Mouse (Mus musculus) heart, embryonic 12.5 days (tissue): ENCODE results near the gene Gm20661. TPM values are rescaled to one million over a fixed set of nuclear protein-coding genes. Genes with fewer than 3 reads are reported as not detected.
A peak's percentile ranks its signal among the peaks of the same experiment; 100 is the strongest.

Experiments used
- ATAC-seq: fragments of 200-750 bp; cut with Nextera tagmentation; 2 replicates; pipeline ENCODE4 v1.8.0; 2017; ENCODE audit warnings: moderate TSS enrichment, moderate library complexity; ENCODE audit not compliant: insufficient number of reproducible peaks, low FRiP score
- H3K27ac ChIP-seq: fragments of 300-500 bp; sonication (generic); 2 replicates; pipeline ENCODE4 v1.5.1; 2016; ENCODE audit warnings: mild to moderate bottlenecking, moderate library complexity; ENCODE audit not compliant: poor library complexity, severe bottlenecking
- H3K27me3 ChIP-seq: fragments of 300-500 bp; sonication (generic); replicated peaks from 2 replicates; pipeline ENCODE4 v1.6.1; 2016; ENCODE audit warnings: mild to moderate bottlenecking, moderate library complexity
- H3K36me3 ChIP-seq: fragments of 300-500 bp; sonication (generic); 2 replicates; pipeline ENCODE4 v1.6.1; 2016; ENCODE audit warnings: mild to moderate bottlenecking, moderate library complexity
- H3K4me1 ChIP-seq: fragments of 300-500 bp; sonication (generic); replicated peaks from 2 replicates; pipeline ENCODE4 v1.6.1; 2016; ENCODE audit warnings: mild to moderate bottlenecking
- H3K4me2 ChIP-seq: fragments of 300-500 bp; sonication (generic); 2 replicates; pipeline ENCODE4 v1.6.1; 2016; ENCODE audit warnings: mild to moderate bottlenecking, moderate library complexity
- H3K4me3 ChIP-seq: fragments of 300-500 bp; sonication (generic); 2 replicates; pipeline ENCODE4 v1.5.1; 2016; ENCODE audit warnings: mild to moderate bottlenecking
- H3K9ac ChIP-seq: fragments of 300-500 bp; sonication (generic); 2 replicates; pipeline ENCODE4 v1.6.1; 2016; ENCODE audit warnings: mild to moderate bottlenecking, moderate library complexity
- H3K9me3 ChIP-seq: fragments of 300-500 bp; sonication (generic); replicated peaks from 2 replicates; pipeline ENCODE4 v1.6.1; 2016; ENCODE audit warnings: mild to moderate bottlenecking, moderate library complexity
- WGBS: fragments of 180-500 bp; shearing (Covaris S2); methylation state at CpG from one replicate; pipeline ENCODE4 v1.1.7; 2016; 5-methylcytosine and 5-hydroxymethylcytosine counted together
- polyA plus RNA-seq: library from polyadenylated mRNA; unstranded; fragments of >200 nt; fragmentation: Nextera tagmentation; extraction: Ambion mirVana; gene quantifications from 2 replicates; pipeline ENCODE4 v1.2.1, GENCODE M21; 2016

Gm20661 gene
- polyA plus RNA-seq, 1 experiment from 2014 or later: 4.4 TPM

GRCm38 (mm10) chr9:107984052-107984753 is 1.3 kb downstream of the Gm20661 start:
- H3K4me2 ChIP-seq: peak overlapping the region; percentile 78
- H3K4me1 ChIP-seq: peaks cover 55% of the 10 kb centered on the region
- WGBS: 44% methylated on average over 19 of the region's 19 CpGs
- peak overlapping the region; percentile 84 for H3K9ac ChIP-seq
- peak overlapping the region; percentile 78 for H3K4me3 ChIP-seq
- no peaks in the 10 kb centered on the region for H3K9me3 ChIP-seq
- H3K27me3 ChIP-seq: no peaks in the 10 kb centered on the region
- peaks cover 18% of the 10 kb centered on the region for H3K36me3 ChIP-seq
- ATAC-seq: no peak
- peak overlapping the region; percentile 100 for H3K27ac ChIP-seq

GRCm38 (mm10) chr9:107984754-107985055 is 1.8 kb downstream of the Gm20661 start:
- peak overlapping the region; percentile 78 for H3K4me3 ChIP-seq
- WGBS: 39% methylated on average over 9 of the region's 9 CpGs
- peak overlapping the region; percentile 100 for H3K27ac ChIP-seq
- no peaks in the 10 kb centered on the region for H3K9me3 ChIP-seq
- H3K4me1 ChIP-seq: peaks cover 54% of the 10 kb centered on the region
- H3K27me3 ChIP-seq: no peaks in the 10 kb centered on the region
- ATAC-seq: no peak
- H3K36me3 ChIP-seq: peaks cover 13% of the 10 kb centered on the region
- peak overlapping the region; percentile 78 for H3K4me2 ChIP-seq
- H3K9ac ChIP-seq: peak overlapping the region; percentile 84

- under 1% methylated on average over 58 of the region's 58 CpGs for WGBS
- Histone ChIP-seq H3K27ac (peak within 1 kb of the TSS; percentile 100), H3K4me3 (peak within 1 kb of the TSS; percentile 78), H3K9me3 (no peaks in the 10 kb centered on the region), H3K4me2 (peak within 1 kb of the TSS; percentile 78), H3K27me3 (no peaks in the 10 kb centered on the region), H3K9ac (peak within 1 kb of the TSS; percentile 84), H3K36me3 (peaks cover 7% of the 10 kb centered on the region), H3K4me1 (peaks cover 50% of the 10 kb centered on the region)
- ATAC-seq: peak; percentile 79
Measured at GRCm38 (mm10) chr9:107985131-107986119, 2.6 kb downstream of the Gm20661 start, which contains the start of gene Inka1. Inka1 (minus strand) TSS chr9:107985879.

- Histone ChIP-seq H3K27ac (peak overlapping the region; percentile 100), H3K27me3 (no peaks in the 10 kb centered on the region), H3K4me3 (peak overlapping the region; percentile 78), H3K4me2 (peak overlapping the region; percentile 78), H3K9me3 (no peaks in the 10 kb centered on the region), H3K9ac (no peak overlapping the region), H3K4me1 (peaks cover 41% of the 10 kb centered on the region), H3K36me3 (peaks cover 7% of the 10 kb centered on the region)
- peak; percentile 38; the same call in 1 of the 2 replicates for ATAC-seq
- 4% methylated on average over 18 of the region's 18 CpGs for WGBS
Measured at GRCm38 (mm10) chr9:107986376-107986775, 3.5 kb downstream of the Gm20661 start.

GRCm38 (mm10) chr9:107987950-107988349 is 5.1 kb downstream of the Gm20661 start:
- H3K27me3 ChIP-seq: no peaks in the 10 kb centered on the region
- no peak overlapping the region for H3K4me3 ChIP-seq
- no peak overlapping the region for H3K27ac ChIP-seq
- WGBS: 72% methylated on average over 3 of the region's 3 CpGs
- H3K9ac ChIP-seq: no peak overlapping the region
- H3K9me3 ChIP-seq: no peaks in the 10 kb centered on the region
- no peak for ATAC-seq
- peaks cover 7% of the 10 kb centered on the region for H3K36me3 ChIP-seq
- peaks cover 25% of the 10 kb centered on the region for H3K4me1 ChIP-seq
- H3K4me2 ChIP-seq: no peak overlapping the region

- ATAC-seq: no peak
- 62% methylated on average over 2 of the region's 2 CpGs for WGBS
Measured at GRCm38 (mm10) chr9:107992197-107992596, 9.3 kb downstream of the Gm20661 start, which contains the start of gene Cdhr4. Cdhr4 (plus strand) TSS chr9:107992497.

GRCm38 (mm10) chr9:107993013-107993412 is 10.2 kb downstream of the Gm20661 start:
- no peak overlapping the region for H3K4me2 ChIP-seq
- no peaks in the 10 kb centered on the region for H3K36me3 ChIP-seq
- no peak overlapping the region for H3K4me3 ChIP-seq
- H3K27me3 ChIP-seq: no peaks in the 10 kb centered on the region
- peaks cover 13% of the 10 kb centered on the region for H3K4me1 ChIP-seq
- ATAC-seq: no peak
- H3K9ac ChIP-seq: no peak overlapping the region
- 93% methylated on average over 11 of the region's 11 CpGs for WGBS
- H3K27ac ChIP-seq: no peak overlapping the region
- H3K9me3 ChIP-seq: no peaks in the 10 kb centered on the region

More at GRCm38 (mm10) chr9:107992197-107992596, 9.3 kb downstream of the Gm20661 start, which contains the start of gene Cdhr4:
- H3K27ac ChIP-seq: no peak within 1 kb of the TSS
- no peak within 1 kb of the TSS for H3K9ac ChIP-seq
- H3K4me3 ChIP-seq: no peak within 1 kb of the TSS
- peaks cover 13% of the 10 kb centered on the region for H3K4me1 ChIP-seq
- no peaks in the 10 kb centered on the region for H3K36me3 ChIP-seq
- H3K9me3 ChIP-seq: no peaks in the 10 kb centered on the region
- H3K4me2 ChIP-seq: no peak within 1 kb of the TSS
- no peaks in the 10 kb centered on the region for H3K27me3 ChIP-seq

GRCm38 (mm10) chr9:107994464-107994863 is 11.6 kb downstream of the Gm20661 start:
- H3K36me3 ChIP-seq: no peaks in the 10 kb centered on the region
- 0 out of 2 replicates have a peak overlapping the region, but pooled peaks have one; percentile 10 for H3K9ac ChIP-seq
- 0 out of 2 replicates have a peak, but pooled peaks cover 3% of the 10 kb centered on the region for H3K27me3 ChIP-seq
- no peak overlapping the region for H3K4me2 ChIP-seq
- no peaks in the 10 kb centered on the region for H3K9me3 ChIP-seq
- no peak overlapping the region for H3K4me3 ChIP-seq
- WGBS: 28% methylated on average over 2 of the region's 2 CpGs
- 0 out of 2 replicates have a peak overlapping the region, but pooled peaks have one; percentile 5 for H3K27ac ChIP-seq
- no peak for ATAC-seq
- H3K4me1 ChIP-seq: peaks cover 13% of the 10 kb centered on the region

GRCm38 (mm10) chr9:107995513-107995912 is 12.7 kb downstream of the Gm20661 start:
- Histone ChIP-seq H3K9me3 (no peaks in the 10 kb centered on the region), H3K27me3 (0 out of 2 replicates have a peak, but pooled peaks cover 3% of the 10 kb centered on the region), H3K4me1 (peaks cover 13% of the 10 kb centered on the region), H3K27ac (no peak overlapping the region), H3K9ac (no peak overlapping the region), H3K36me3 (no peaks in the 10 kb centered on the region), H3K4me3 (no peak overlapping the region), H3K4me2 (no peak overlapping the region)
- 88% methylated on average over 21 of the region's 21 CpGs for WGBS
- no peak for ATAC-seq

- H3K4me2 ChIP-seq: no peak within 1 kb of the TSS
- no peaks in the 10 kb centered on the region for H3K9me3 ChIP-seq
- H3K27ac ChIP-seq: no peak within 1 kb of the TSS
- 83% methylated on average over 5 of the region's 5 CpGs for WGBS
- H3K4me3 ChIP-seq: no peak within 1 kb of the TSS
- H3K9ac ChIP-seq: no peak within 1 kb of the TSS
- no peaks in the 10 kb centered on the region for H3K36me3 ChIP-seq
- H3K27me3 ChIP-seq: 0 out of 2 replicates have a peak, but pooled peaks cover 3% of the 10 kb centered on the region
- ATAC-seq: no peak
- peaks cover 13% of the 10 kb centered on the region for H3K4me1 ChIP-seq
Measured at GRCm38 (mm10) chr9:107996049-107996448, 13.2 kb downstream of the Gm20661 start, which contains the start of gene Gm20662. Gm20662 (plus strand) TSS chr9:107996349.
